Mouse (Mus musculus): ENCODE measurements at regions not wholly inside any gene's neighbourhood (a gene's known extent, or its start where the extent isn't known, plus 50 kb on each side); places are given as distances from the start of the nearest gene placed in this dataset.

DNA sequence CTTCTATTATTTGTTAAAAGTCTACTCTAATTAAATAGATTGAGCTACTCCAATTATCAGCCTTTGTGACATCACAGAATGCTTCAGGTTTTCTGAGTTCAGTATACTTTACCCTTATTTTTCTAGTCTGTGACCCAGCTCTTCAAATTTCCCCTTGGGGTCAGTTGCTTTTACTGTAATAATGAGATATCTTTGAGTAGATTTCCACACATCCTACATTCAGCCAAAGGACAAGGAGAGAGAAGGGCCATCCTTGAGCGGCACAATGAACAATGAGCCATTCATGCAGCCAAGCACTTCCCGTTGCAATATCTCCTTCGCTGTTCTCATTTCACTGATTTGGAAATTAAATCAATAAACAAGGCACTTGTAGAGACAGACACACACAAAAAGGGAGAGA lies 113.6 kb downstream of the Avpr1a start:
- intact Hi-C loops (cut with DNase I) = no loop called here

DNA sequence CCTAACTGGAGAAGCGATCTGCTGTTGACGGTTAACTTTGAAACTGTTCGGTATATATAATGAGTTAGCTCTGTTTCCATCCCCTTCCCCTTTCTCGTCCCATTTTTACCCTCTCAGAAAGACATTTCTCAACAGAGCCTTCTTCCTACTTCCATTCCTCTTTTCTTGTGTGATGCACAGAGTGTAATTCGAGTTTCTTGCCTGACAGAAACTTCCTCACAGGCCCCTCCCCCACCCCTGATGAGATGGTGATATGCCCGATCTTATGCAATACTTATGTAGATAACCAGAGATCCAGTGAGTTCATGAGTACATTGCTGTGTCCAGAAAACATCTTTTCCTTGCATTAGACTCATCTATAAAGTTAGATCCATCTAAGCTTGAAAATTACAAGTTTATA lies 114.2 kb downstream of the Avpr1a start:
- DNase-seq (ENCODE audit: extremely low spot score in 1 of 2, low spot score in 2 of 2) = no peak
- intact Hi-C loops (cut with DNase I) = no loop called here

More for the DNA sequence above, 113.6 kb downstream of the Avpr1a start:
- DNase-seq (ENCODE audit: extremely low spot score in 1 of 2, low spot score in 2 of 2) = no peak

DNA sequence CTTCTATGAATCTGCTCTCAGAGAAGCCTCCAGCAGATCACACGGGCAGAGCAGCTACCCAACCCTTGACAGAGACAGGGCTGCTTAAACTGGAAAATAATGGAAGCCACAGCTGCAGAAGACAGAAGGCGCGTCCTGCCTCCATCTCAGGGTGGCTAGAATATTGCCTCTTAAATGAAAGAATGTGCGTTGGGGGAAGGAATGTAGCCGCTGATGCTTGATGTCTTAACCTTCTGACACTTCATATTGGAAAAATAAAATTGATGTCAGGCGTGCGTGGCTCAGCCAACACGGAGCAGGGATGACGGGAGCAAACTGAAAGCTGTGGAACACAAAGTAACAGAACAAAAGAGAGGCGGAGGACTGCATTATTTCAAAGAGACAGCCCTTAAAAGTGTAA lies 114.6 kb upstream of the Ppm1h start:
- intact Hi-C loops (cut with DNase I) = no loop called here
- DNase-seq (ENCODE audit: extremely low spot score in 1 of 2, low spot score in 2 of 2) = no peak

DNA sequence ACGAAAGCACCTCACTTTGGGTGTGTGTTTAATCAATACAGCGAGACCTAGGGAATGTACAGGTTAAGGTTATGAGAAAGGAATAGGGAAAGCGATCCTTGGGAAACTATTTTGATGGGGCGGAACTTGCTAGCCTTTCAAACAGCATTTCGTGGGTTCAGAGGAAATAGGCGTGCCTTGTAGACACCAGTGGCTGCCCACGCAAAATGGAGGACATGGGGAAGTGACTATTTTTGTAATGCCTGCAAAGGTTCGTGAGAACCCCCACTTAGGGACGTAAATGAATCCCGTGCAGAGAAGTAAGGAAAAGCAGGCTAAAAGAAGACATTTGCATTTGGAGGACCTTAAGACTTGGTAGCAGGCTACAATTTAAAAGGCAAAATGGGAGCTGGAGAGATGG lies 114.1 kb upstream of the Ppm1h start:
- intact Hi-C loops (cut with DNase I) = no loop called here
- no peak for DNase-seq (ENCODE audit: extremely low spot score in 1 of 2, low spot score in 2 of 2)

DNA sequence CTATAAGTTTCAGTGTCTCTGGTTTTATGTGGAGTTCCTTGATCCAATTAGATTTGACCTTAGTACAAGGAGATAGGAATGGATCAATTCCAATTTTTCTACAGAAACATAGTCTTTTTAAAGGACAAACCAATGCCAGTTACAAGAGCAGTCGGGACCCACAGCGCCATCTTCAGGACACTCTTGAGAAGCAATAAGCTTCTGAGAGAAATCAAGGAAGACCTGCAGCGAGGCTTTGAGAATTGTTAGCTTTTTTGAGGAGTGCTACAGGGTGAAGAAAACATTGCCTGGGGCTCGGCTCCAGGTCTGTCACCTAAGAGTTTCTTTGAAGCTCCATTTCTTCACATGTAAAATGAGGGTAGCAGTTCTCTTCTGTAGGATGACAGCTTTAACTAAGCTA lies 112.0 kb upstream of the Ppm1h start:
- intact Hi-C loops (cut with DNase I) = no loop called here

DNA sequence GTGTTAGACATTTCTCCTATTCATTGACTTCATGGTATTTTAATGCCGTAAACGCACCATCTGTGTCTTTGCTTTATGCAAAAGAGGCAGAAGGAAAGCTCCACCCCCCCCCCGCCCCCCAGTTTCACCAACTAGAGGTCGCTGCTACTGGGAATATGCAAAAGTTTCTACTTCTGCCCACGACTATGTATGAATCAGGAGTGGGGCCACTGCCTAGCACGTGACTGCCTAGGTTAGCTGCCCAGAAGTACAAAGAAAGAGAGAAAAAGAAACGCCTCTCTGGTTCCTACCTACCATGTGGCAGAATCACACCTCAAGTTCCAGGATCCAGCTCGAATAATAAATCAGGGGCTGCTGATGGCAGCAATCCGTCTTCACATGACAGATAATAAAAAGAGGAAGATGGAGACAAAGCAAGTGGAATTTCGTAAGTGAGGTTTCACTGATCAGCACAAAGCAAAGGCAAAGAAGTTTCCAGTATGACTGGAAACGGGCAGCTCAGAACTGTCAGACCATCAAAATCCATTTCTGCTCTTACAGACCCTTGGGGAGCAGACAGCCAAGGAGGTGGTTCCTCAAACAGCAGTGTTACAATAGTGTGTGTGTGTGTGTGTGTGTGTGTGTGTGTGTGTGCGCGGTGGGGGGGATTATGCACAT lies 108.9 kb upstream of the Ppm1h start:
- intact Hi-C loops (cut with DNase I) = loop anchor here (5.0 kb wide), 1 partner anchor 108 kb away; the partner anchor contains the start of gene Ppm1h
- DNase-seq (ENCODE audit: extremely low spot score in 1 of 2, low spot score in 2 of 2) = no peak

More for the DNA sequence above, 112.0 kb upstream of the Ppm1h start:
- DNase-seq (ENCODE audit: extremely low spot score in 1 of 2, low spot score in 2 of 2) = no peak

DNA sequence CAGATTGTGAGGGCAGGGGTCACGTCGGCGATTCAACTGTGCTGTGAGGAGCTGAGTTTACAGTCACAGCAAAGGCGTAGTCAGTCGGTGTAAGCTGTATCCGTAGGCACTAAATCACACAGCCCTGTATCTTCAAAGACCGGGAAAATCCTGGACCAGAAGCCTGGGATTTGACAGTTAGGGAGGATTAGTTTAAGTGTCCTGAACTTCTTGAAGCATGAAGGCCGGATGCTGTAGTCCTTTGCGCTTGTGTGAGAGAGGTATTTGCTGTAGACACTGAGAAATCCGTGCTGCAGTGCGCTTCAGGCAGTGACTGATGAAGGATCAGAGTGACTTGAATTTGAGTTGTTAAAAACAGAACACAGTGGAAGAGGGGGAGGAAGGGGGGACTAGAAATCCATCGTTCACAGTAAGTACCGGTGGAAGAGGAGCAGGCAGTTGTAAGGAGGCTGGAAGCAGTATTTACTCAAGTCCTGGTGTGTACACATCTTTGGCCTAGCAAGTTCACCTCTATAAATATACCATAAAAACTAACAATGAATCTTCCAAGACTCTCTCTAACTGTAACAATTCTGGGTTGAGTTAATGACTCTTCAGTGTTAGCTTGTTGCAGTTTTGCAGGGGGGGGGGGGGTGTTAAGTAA lies 107.5 kb upstream of the Ppm1h start:
- DNase-seq (ENCODE audit: extremely low spot score in 1 of 2, low spot score in 2 of 2) = no peak
- intact Hi-C loops (cut with DNase I) = loop anchor here (5.0 kb wide), 1 partner anchor 106 kb away; the partner anchor contains the start of gene Ppm1h

DNA sequence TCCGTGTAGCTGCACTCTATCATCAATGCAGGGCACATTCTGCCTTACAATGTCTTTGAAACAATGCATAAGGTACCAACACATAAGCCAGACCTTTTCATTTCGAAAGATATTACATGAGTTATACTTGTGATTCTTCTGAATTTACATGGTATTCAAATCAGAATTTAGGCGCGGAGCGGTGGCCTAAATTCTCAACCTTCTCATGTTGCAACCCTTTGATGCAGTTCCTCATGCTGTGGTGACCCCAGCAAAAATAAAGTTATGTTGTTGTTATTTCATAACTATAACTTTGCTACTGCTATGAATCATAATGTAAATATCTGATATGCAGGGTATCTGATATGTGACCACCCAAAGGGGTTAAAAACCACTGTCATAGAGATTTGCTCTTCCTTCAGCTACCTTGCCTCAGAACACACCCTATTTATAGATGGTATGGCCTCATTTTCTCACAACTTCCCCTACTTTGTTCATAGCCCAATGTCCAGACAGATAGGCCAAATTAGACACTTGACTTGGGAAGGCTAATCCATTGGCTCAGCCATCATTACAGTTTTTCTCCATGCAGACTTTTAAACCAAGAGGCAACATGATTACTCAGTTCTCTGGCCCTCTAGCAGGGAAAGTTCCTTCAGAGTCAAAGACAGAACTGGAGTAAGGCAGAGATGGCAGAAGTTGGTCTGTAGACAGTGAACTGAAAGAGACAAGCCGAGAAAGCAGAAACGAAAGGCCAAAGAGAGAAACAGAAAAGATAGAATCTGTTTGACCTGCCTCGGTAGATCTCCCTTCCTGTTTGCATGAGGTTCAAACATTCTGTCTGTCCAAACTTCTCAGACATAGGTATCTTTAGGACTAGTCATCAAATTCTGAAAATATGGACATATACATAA lies 102.1 kb upstream of the Ppm1h start:
- intact Hi-C loops (cut with DNase I) = no loop called here
- DNase-seq (ENCODE audit: extremely low spot score in 1 of 2, low spot score in 2 of 2) = no peak

DNA sequence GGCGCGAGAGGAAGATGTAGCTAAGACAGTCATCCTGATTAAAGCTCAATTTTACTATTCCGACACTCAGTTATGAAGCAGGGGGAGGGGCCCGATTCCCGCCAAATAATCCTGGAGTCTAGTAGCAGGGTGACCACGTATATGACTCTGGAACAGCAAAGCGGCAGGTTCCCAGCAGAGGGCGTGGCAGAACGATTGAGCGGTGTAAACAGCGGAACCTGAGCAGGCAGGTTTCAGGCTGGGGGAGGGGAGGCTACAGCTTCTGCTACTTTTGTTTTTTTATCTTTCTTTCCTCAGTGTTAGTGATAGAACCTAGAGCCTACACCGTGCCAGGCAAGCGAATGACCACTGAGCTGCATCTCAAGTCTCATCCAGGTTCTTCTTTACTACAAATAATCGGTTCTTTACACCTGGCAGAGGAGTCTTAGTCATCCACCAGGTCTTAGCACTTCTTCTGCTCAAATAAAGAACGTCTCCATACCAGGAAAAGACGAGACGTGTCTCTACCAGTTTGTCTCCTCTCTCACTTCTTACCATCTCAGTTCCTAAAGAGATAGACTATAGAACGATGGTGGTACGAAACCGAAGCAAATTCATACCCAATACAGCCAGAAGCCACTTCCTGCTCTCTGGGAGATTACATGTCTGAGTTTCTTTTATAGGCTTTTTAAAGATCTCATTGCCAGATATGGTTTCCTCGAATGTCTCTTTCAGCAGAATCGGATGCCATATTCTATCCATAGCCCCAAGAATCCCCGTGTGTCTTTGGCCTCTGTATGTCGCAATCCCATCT lies 100.2 kb upstream of the Ppm1h start:
- intact Hi-C loops (cut with DNase I) = no loop called here
- peak in 1 of 2 experiments; percentile 24 for DNase-seq (ENCODE audit: extremely low spot score in 1 of 2, low spot score in 2 of 2)

DNA sequence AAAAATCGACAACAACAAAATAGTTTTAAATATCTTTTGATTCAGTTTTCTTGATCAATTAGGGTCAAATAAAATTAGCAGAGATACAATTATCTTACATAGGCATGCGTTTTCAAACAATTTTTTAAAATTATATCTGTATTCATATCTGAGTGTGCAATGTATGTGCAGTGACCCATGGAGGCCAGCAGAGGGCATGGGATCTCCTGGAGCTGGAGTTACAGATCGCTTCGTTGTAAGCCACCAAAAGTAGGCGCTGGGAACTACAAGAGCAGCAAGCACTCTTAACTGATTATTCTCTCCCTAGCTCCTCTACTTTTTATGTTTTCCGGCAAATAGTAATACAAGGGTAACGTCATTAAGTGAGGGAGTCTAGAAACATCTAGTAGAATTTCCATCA lies 97.5 kb upstream of the Ppm1h start:
- intact Hi-C loops (cut with DNase I) = no loop called here
- no peak for DNase-seq (ENCODE audit: extremely low spot score in 1 of 2, low spot score in 2 of 2)

DNA sequence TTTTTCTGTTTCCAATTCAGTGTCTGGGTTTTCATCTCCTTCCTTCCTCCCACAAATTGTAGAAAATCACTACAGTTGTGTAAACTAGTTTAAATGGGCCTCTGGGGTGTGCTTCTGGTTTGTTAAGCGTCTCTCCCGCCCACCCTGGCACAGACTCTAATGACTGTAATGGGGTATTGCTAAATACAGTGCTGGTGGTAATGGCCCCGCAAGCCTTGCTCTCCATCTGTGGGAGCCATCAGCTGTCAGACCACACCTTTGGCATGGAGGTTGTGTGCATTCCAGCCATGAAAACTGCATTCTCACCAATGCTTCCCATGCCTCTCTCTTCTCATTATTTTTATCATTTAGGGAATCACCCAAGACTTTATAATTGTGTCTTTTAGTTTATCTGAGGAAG lies 91.0 kb upstream of the Ppm1h start:
- DNase-seq (ENCODE audit: extremely low spot score in 1 of 2, low spot score in 2 of 2) = no peak
- intact Hi-C loops (cut with DNase I) = no loop called here

DNA sequence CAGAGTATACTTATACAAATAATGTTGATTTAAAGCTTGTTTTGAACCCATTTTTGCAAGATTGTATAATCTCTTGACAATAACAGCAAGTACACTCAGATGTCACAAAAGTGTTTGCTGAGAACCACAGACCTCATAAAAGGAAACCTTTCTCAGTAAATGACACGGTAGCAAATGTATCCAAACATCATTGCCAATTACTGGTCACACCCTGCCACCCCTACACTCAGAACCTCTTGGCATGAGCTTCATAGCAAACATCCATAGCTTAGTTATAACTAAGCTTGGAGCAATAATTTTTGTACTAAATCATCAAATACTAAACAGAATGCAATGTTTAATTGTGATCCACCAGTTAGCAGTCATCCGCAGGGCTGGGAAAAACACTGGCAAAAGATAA lies 79.1 kb upstream of the Ppm1h start:
- intact Hi-C loops (cut with DNase I) = no loop called here

DNA sequence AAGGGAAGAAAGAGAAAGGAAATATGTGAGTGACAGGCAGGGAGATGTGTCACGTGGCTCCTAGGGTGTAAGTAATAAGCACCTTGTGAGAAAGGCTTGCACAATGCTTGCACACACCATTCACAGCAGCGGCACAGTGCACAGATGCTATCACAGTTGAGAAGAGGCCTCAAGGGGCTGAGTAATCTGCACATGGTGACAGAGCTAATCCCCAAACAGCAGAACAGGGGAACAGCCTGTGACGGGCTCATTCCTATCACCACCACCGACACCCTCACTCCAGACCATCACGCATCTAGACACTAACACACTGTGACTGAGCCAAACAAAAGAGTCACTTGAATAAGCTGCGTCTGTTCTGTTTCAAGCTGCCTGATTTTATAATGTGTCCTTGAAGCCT lies 76.2 kb upstream of the Ppm1h start:
- intact Hi-C loops (cut with DNase I) = no loop called here
- DNase-seq (ENCODE audit: extremely low spot score in 1 of 2, low spot score in 2 of 2) = no peak

More for the DNA sequence above, 79.1 kb upstream of the Ppm1h start:
- DNase-seq (ENCODE audit: extremely low spot score in 1 of 2, low spot score in 2 of 2) = no peak

DNA sequence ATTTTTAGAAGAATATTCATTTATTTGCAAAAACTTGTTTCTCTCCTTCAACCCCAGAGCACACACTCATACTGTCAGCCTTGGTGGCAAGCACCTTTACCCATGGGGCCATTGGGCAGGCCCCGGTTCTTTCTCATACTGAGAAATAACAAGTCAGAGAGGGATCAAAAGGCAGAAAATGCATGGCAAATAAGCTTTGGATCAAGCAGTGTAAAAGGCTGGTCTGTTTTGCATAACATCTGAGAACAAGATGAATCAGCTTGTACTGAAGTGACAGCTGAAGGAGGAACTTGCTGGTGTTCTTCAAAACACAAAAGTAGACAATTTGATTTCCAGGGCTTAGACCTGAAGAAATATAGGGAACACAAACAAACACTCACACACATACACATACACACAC lies 74.6 kb upstream of the Ppm1h start:
- no peak for DNase-seq (ENCODE audit: extremely low spot score in 1 of 2, low spot score in 2 of 2)
- intact Hi-C loops (cut with DNase I) = no loop called here

DNA sequence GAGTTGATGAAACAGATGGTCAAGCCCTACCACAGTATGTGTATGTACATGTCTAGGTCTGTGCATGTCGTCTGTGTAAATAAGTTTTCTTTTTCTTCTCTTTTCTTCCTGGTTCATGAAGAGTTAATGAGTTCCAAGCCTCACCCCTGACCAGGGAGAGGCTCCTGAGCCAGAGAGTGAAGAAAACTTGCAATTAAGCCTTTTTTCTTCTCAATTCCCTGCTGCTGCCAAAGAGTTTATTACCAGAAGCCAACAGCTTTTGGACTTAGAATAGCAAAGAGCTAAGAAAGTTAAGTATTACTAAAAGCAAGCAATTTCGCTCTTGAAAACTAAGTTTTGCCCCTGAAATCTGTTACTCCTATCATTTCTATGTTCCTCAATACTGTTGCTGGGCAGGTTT lies 65.3 kb upstream of the Ppm1h start:
- DNase-seq (ENCODE audit: extremely low spot score in 1 of 2, low spot score in 2 of 2) = no peak
- intact Hi-C loops (cut with DNase I) = no loop called here

DNA sequence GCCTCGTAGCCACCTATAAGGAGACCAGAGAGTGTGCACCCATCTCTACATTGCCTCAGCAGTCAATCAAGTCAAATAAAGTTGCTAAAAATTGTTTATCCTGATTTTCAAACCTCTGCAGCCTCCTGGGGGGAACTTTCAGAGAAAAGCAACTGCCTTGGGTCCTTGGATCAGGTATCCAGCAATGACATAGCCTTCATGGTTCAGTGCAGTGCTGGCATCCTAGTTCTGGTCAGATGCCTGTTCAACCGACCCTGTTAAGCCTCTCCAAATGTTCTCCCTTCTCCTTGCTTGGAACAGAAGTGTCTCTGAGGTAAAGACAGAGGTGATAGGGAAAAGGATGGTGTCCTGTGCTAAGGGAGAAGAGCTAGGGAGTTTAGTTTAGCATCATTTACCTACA lies 64.7 kb upstream of the Ppm1h start:
- no peak for DNase-seq (ENCODE audit: extremely low spot score in 1 of 2, low spot score in 2 of 2)

DNA sequence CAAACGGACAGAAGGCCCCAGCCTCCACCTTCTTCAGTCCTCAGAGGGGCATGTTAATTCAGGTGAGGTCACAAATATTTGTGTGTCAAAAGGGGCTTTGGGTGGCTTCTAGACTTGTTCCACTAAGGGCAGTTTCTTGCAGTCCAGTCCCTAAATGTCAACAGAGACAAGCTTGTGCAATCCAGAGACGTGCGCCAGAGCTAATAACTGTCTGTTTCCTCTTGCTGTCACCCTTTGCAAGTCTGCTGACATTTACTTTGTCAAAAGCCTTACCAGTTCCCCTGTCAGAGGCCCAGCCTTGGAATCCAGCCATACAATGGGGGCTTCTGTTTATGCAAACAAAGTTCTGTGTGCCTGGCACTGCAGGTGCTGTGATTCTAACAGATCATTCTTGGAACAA lies 63.8 kb upstream of the Ppm1h start:
- intact Hi-C loops (cut with DNase I) = no loop called here
- no peak for DNase-seq (ENCODE audit: extremely low spot score in 1 of 2, low spot score in 2 of 2)

More for the DNA sequence above, 64.7 kb upstream of the Ppm1h start:
- intact Hi-C loops (cut with DNase I) = no loop called here

DNA sequence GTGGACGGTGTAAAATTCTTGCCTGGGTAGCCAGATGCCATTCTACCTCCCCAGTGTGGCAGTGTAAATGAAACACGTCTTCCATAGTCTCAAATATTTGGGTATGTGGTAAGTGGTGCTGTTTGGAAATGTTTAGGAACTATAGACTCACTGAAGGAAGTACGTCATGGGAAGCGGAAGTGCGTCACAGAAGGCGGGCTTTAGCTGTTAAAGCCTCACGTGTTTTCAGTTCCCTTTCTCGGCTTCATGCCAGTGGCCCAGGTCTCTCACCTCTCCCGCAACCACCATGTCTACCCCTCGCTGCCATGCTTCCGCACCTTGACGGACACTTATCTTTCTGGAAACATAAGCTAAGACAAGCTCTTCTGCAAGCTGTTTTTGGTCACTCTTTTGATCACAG lies 62.9 kb upstream of the Ppm1h start:
- intact Hi-C loops (cut with DNase I) = no loop called here
- no peak for DNase-seq (ENCODE audit: extremely low spot score in 1 of 2, low spot score in 2 of 2)

DNA sequence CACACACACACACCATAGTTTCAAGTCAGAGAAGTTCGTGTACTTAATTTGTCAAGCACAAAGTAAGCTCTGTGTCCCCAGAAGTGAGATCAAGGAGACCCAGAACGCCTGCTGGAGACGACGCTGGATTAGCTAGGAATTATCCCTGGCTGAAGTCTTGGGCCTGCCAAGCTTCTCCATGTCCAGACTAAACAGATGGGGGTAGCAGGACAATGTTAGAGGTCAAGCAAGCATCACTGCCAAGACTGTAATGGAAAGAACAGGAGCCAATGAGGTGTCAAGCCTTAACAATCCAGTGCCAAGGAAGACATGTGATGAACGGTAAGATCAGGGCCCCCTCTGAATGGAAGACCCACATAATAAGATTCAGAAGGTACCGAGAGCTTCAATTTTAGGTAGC lies 62.2 kb upstream of the Ppm1h start:
- DNase-seq (ENCODE audit: extremely low spot score in 1 of 2, low spot score in 2 of 2) = no peak
- intact Hi-C loops (cut with DNase I) = no loop called here
